Mouse (Mus musculus): ENCODE results near the gene Gng4.

Gng4 gene

GRCm38 (mm10) chr13:13820234-13821123 lies 36.6 kb downstream of the Gng4 start:
- DNase-seq: no peak

GRCm38 (mm10) chr13:13824946-13825345 lies 41.1 kb downstream of the Gng4 start:
- no peak for DNase-seq

GRCm38 (mm10) chr13:13826533-13826932 lies 42.7 kb downstream of the Gng4 start:
- DNase-seq: no peak

GRCm38 (mm10) chr13:13828125-13828524 lies 44.3 kb downstream of the Gng4 start:
- DNase-seq: no peak

- DNase-seq: no peak
These were observed 46.7 kb downstream of the Gng4 start for GRCm38 (mm10) chr13:13830469-13831074.

GRCm38 (mm10) chr13:13835180-13835579 lies 51.3 kb downstream of the Gng4 start:
- DNase-seq: no peak

- DNase-seq: no peak
These were observed 61.2 kb downstream of the Gng4 start for GRCm38 (mm10) chr13:13845021-13845420.

GRCm38 (mm10) chr13:13847075-13847599 lies 63.3 kb downstream of the Gng4 start:
- DNase-seq: no peak

- no peak for DNase-seq
These were observed 73.3 kb downstream of the Gng4 start for GRCm38 (mm10) chr13:13857190-13857589.

- no peak for DNase-seq
These were observed 78.5 kb downstream of the Gng4 start for GRCm38 (mm10) chr13:13862346-13862745.

GRCm38 (mm10) chr13:13862941-13863340 lies 79.1 kb downstream of the Gng4 start:
- DNase-seq: no peak

GRCm38 (mm10) chr13:13866339-13866738 lies 82.5 kb downstream of the Gng4 start:
- no peak for DNase-seq

- no peak for DNase-seq
These were observed 83.4 kb downstream of the Gng4 start for GRCm38 (mm10) chr13:13867078-13867759.

GRCm38 (mm10) chr13:13867922-13868321 lies 84.1 kb downstream of the Gng4 start:
- DNase-seq: no peak

Data from cerebellum, adult 11 months (tissue).